Mouse (Mus musculus): ENCODE data around the gene Ly6g5c.

Gene Ly6g5c

GRCm38 (mm10) chr17:35140490-35140996 lies 32.5 kb downstream of the Ly6g5c start:
- no peak for DNase-seq (ENCODE audit: low spot score in 2 of 2)

DNA sequence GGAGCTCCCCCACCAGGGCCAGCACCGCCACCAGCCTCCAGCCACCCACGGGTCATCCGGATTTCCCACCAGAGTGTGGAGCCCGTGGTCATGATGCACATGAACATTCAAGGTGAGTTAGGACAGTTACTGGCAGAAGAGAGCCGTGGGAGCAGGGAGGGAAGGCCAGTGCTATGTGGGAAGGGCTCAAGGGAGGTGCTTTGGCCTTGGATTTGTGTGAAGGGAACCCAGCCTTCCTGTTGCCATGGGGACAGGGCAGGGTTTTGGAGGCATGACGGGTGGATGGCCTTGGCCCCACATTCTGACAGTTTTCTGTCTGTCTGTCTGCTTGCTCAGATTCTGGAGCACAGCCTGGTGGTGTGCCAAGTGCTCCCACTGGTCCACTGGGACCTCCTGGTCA lies 33.9 kb downstream of the Ly6g5c start:
- DNase-seq (ENCODE audit: low spot score in 2 of 2), result no peak

GRCm38 (mm10) chr17:35146139-35146538 lies 38.1 kb downstream of the Ly6g5c start:
- DNase-seq (ENCODE audit: low spot score in 2 of 2), result no peak

GRCm38 (mm10) chr17:35147348-35147747 lies 39.3 kb downstream of the Ly6g5c start:
- DNase-seq (ENCODE audit: low spot score in 2 of 2), result no peak

DNA sequence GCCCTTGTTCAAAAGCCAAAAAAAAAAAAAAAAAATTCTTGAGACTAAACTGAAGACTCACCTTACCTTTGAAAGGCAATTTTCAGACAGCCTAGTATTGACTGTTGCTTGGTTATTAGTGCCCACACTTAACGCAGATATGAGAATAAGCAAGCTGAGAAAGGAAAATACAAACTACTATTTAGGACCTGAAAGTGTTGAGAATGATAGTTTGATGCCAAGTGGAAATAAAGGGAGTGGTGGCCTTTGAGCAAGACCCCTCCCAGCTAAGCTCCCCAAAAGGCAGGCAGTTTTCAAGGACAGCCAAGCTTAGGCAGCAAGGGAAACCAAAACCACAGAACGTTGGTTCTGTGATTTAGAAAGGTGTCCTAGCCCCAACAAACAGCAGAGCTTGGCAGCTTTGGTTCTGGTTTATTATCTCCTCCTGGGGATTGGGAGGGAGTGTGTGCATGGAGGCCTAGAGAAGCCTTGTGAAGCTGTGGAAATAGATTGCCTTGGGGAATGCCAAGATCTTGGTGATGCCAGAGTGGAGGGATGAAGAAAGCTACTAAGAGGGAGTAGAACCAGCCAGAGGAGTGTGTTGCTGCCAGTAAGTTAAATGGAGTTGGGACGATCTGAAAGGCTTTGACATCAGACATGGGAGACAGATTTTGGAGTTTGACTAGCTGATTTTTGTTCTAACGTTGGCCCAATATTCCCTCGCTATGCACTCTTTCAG lies 40.0 kb downstream of the Ly6g5c start:
- DNase-seq (ENCODE audit: low spot score in 2 of 2), result no peak

GRCm38 (mm10) chr17:35152121-35152520 lies 44.0 kb downstream of the Ly6g5c start:
- no peak for DNase-seq (ENCODE audit: low spot score in 2 of 2)

DNA sequence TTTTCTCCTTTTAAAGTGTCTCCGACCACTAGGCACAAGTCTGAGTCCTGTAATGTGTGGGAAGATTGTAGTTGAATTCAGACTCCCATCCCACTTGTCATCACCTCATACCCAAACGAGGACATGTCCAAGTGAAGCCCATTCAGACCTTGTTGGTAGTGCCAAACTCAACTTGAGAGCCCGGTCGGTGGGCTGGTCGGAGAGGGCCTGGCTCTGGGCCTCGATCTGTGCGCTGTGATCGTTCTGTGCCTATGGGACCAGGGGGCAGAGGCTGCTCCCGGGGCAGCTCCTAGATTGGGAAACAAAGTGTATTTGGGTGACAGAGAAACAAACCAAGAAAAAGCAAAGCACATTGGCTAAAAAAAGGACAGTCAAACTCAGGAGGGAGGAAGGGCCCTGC lies 45.0 kb downstream of the Ly6g5c start:
- DNase-seq (ENCODE audit: low spot score in 2 of 2), result no peak

DNA sequence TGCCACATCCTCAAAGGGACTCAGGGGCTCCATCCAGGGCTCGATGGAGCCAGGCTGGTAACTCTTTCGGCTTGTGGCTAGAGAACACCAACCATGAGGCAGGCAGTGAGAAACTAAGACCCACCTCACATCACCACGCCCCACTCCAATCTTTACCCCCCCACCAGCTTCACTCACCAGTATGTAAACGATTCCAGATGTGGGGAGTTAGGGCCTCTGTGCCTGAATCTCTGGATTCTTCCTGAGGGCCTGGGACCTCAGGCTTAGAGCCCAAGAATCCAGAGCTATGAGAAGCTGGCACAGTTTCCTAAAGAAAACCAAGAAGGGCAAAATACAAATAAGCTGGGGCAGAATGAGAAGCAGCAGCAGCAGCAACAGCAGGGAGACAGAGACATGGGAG lies 45.9 kb downstream of the Ly6g5c start:
- DNase-seq (ENCODE audit: low spot score in 2 of 2), result no peak

DNA sequence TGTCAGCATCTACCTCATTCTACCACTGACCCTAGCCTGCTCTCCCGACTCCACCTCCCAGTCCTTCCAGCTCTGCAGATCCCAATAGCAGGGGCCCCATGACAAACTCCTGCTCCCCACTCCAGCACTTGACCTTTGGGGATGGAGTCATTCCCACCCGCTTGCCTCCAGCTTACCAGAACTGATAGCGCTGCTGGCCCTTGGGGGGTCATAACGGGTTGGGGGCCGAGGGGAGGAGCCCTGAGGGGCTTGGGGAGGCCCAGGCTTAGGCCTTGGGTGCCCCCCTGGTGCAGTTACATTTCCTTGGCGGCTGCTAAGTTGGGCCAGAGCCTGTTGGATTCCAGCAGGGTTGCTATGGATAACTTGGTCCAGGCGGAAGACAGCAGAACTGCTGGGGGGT lies 46.5 kb downstream of the Ly6g5c start:
- no peak for DNase-seq (ENCODE audit: low spot score in 2 of 2)

- DNase-seq (ENCODE audit: low spot score in 2 of 2), result no peak
Measured at GRCm38 (mm10) chr17:35155451-35155850, 47.4 kb downstream of the Ly6g5c start.

GRCm38 (mm10) chr17:35156461-35157200 lies 48.6 kb downstream of the Ly6g5c start:
- no peak for DNase-seq (ENCODE audit: low spot score in 2 of 2)

DNA sequence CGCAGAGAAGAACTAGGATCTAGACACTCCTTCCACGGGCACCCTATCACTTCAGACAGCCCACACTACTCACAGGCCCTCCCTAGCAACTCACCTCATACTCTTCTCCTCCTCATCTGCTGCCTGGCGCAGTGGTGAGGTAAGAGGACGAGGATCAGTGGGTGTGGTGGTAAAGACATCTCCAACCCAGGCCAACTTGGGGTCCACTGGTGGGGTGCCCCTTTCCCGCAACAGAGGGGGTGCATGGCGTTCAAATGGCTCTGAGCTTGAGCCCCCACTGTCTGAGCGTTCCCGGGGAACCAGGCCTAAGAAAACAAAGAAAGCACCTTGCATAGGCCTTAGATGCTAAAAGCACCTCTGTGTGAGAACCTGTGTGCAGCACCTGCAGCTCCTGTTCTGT lies 49.2 kb downstream of the Ly6g5c start:
- no peak for DNase-seq (ENCODE audit: low spot score in 2 of 2)

- DNase-seq (ENCODE audit: low spot score in 2 of 2), result no peak
Measured at GRCm38 (mm10) chr17:35157661-35158175, 49.6 kb downstream of the Ly6g5c start.

DNA sequence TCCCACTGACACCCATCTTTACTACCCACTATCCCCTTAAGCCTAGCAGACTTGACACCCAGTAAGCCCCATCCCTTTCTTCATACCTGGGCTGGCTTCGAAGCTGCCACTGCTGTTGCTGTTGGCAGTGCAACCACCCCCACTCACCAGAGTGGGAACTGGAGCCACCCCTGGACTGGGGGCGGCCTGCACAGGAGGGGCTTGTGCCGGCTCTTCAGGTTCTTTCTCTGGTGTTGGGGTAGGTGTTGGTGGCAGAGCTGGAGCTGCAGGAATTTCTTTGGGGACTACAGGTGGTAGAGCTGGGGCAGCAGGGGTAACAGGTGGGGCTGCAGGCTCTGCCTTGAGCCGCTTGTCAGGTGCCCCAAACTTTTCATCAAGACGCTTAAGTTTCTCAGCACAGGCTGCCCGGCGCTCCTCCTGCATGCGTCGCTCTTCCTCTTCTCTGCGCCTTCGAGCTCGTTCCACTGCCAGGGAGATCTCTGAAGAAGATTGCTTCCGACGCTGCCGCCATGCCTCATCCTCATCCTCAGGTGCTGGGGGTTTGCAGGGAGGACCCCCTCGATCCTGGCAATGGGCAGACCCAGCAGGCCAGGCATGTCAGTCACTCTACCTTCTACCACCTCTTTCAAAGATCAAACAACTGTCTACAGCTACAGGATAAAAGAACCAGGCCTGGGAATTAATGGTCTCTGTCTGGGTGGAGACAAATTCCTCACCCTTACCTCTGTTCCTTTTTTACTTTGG lies 50.9 kb downstream of the Ly6g5c start:
- DNase-seq (ENCODE audit: low spot score in 2 of 2), result no peak

GRCm38 (mm10) chr17:35159638-35160037 lies 51.6 kb downstream of the Ly6g5c start:
- DNase-seq (ENCODE audit: low spot score in 2 of 2), result no peak

DNA sequence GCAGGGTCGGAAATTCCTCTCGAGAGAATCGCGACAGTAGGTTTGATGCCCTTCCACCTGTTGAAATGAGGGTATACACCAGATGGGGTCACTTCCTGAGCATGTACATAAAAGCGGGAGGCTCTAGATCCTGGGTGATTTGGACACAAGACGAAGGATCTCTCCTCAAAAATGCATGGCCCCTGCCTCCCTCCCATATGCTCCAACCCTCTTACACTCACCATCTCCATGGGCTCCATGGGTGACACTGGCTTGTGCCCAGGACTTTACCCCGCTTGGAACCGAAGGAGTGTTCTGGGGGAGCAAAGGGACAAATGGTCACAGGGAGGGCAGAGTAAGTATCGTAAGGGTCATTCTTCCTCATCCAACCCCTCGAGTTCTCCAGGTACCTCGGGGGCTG lies 53.3 kb downstream of the Ly6g5c start:
- no peak for DNase-seq (ENCODE audit: low spot score in 2 of 2)

All from heart, adult 9 months (tissue).